Comparison of ENCODE assay signal across 8 mouse cellular contexts in the genomic region with DNA sequence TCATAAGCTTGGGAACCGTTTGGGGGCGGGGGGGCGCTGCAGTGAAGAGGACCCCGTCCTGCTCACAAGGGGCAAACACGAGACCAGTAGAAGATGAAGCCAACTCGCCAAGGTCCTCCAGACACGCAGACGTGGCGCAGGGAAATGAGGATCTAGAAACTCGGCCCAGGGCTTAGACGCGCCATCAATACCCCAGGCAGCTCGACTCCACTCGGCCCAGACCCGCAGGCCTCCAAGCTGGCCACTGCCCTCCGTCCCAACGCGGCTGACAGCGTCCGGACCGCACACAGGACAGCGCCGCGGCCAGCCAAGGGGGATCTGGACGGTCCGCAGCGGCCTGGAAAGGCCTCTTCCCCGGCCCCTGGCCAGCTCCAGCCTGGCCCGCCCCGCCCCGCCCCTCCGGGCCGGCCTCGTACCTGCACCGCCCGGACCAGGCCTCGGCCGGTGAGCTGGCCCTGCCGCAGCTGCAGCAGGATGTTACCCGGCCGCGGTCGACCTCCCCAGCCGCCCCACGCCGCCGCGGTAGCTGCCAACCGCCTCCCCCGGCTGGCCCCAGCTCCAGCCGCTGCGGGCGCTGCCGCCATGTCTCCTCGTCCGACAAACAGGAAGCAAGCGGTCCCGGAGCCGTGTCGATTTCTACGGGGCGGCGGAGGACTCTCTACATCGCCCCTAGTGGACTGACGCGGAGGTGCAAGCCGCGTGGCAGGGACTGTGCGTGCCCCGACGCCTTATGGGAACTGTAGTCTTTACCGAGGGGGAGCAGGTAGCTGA. TPM values are rescaled to one million over a fixed set of nuclear protein-coding genes. Genes with fewer than 3 reads are reported as not detected.
DNase-seq lines count a peak whose midpoint lies in the region; ATAC-seq lines count a peak whose summit lies in the region.

Gene Trpc4ap, minus strand, starts transcription at position 662 of the 771 bp plus-strand sequence.

- WGBS in hindbrain, embryonic 12.5 days = 0% methylated on average over 51 of the region's 72 CpGs

- peak within 1 kb of the TSS; percentile 90 for H3K27ac ChIP-seq in hindbrain, embryonic 12.5 days

- no peaks in the 10 kb centered on the region for H3K27me3 ChIP-seq in hindbrain, embryonic 12.5 days

- H3K4me1 ChIP-seq in hindbrain, embryonic 12.5 days = peaks cover 14% of the 10 kb centered on the region

- no peaks in the 10 kb centered on the region for H3K9me3 ChIP-seq in hindbrain, embryonic 12.5 days (replicated peaks)

- peak within 1 kb of the TSS; percentile 82 for H3K4me2 ChIP-seq in hindbrain, embryonic 12.5 days (replicated peaks)

- peak; percentile 95 for ATAC-seq in hindbrain, embryonic 12.5 days (ENCODE audit: low FRiP score)

- H3K4me3 ChIP-seq in hindbrain, embryonic 12.5 days = peak within 1 kb of the TSS; percentile 82

- peak; percentile 96 for DNase-seq in Muller cell, postnatal 12 days (ENCODE audit: inconsistent ontology term)
- DNase-seq in cerebellum, adult 9-11 months = peak; percentile 95
- DNase-seq in frontal cortex, postnatal 10 days (ENCODE audit: low spot score in 2 of 2) = peak; percentile 87 to 97
- DNase-seq in layer of hippocampus, postnatal 14 days (ENCODE audit: low spot score in 2 of 2) = peak; percentile 97 to 99
- DNase-seq in lung, postnatal 14 days = peak; percentile 98
- peak; percentile 88 for DNase-seq in retina, adult 2 months (ENCODE audit: low read depth, low spot score)
- DNase-seq in thymus, postnatal 36 days = peak; percentile 96 to 98

- 0 out of 2 replicates have a peak, but pooled peaks cover 4% of the 10 kb centered on the region for H3K36me3 ChIP-seq in hindbrain, embryonic 12.5 days

- H3K9ac ChIP-seq in hindbrain, embryonic 12.5 days = peak within 1 kb of the TSS; percentile 94

RNA-seq across cellular contexts. Expression of gene Trpc4ap, which starts in this region (rescaled TPM):
- polyA plus RNA-seq in hindbrain, embryonic 12.5 days (2016; fragmentation: Nextera tagmentation; extraction: Ambion mirVana) = 190 and 204 TPM in 2 replicates
- total RNA-seq in layer of hippocampus, postnatal 14 days (2021) = 100 to 1,000 TPM; 149 to 156 TPM

Comparison
In these comparisons a context has a peak if more than half of its experiments do, and no peak if none do; other contexts are left out.
1. Peak in every context shown above with its lines: DNase-seq, ATAC-seq, H3K4me3 ChIP-seq and H3K27ac ChIP-seq.